Mouse (Mus musculus): ENCODE results near the gene Spata17. TPM values are rescaled to one million over a fixed set of nuclear protein-coding genes. Genes with fewer than 3 reads are reported as not detected.

Spata17 gene
- polyA plus RNA-seq, 1 experiment from 2014 or later: 1.2 TPM

- Histone ChIP-seq H3K36me3 (no peaks in the 10 kb centered on the region), H3K27me3 (no peaks in the 10 kb centered on the region), H3K4me1 (no peaks in the 10 kb centered on the region), H3K4me2 (no peak overlapping the region), H3K27ac (no peak overlapping the region), H3K9me3 (replicated peaks) (no peaks in the 10 kb centered on the region), H3K9ac (no peak overlapping the region), H3K4me3 (replicated peaks) (no peak overlapping the region)
- 68% methylated on average over 6 of the region's 6 CpGs for WGBS
- ATAC-seq (replicated peaks; ENCODE audit: low FRiP score): no peak
These were observed 97.2 kb downstream of the Spata17 start for GRCm38 (mm10) chr1:187118108-187118507.

GRCm38 (mm10) chr1:187113716-187114115 lies 101.5 kb downstream of the Spata17 start:
- Histone ChIP-seq H3K4me2 (no peak overlapping the region), H3K9me3 (replicated peaks) (no peaks in the 10 kb centered on the region), H3K27me3 (no peaks in the 10 kb centered on the region), H3K4me1 (no peaks in the 10 kb centered on the region), H3K9ac (no peak overlapping the region), H3K36me3 (no peaks in the 10 kb centered on the region), H3K27ac (no peak overlapping the region), H3K4me3 (replicated peaks) (no peak overlapping the region)
- no peak for ATAC-seq (replicated peaks; ENCODE audit: low FRiP score)
- WGBS: 70% methylated on average over 9 of the region's 9 CpGs

- Histone ChIP-seq H3K36me3 (no peaks in the 10 kb centered on the region), H3K27me3 (no peaks in the 10 kb centered on the region), H3K27ac (no peak overlapping the region), H3K9me3 (replicated peaks) (no peaks in the 10 kb centered on the region), H3K4me1 (no peaks in the 10 kb centered on the region), H3K9ac (no peak overlapping the region), H3K4me2 (no peak overlapping the region), H3K4me3 (replicated peaks) (no peak overlapping the region)
- 83% methylated on average over 4 of the region's 4 CpGs for WGBS
- ATAC-seq (replicated peaks; ENCODE audit: low FRiP score): no peak
These were observed 113.1 kb downstream of the Spata17 start for GRCm38 (mm10) chr1:187102130-187102529.

- no peaks in the 10 kb centered on the region for H3K9me3 ChIP-seq (replicated peaks)
- no peak for ATAC-seq (replicated peaks; ENCODE audit: low FRiP score)
- H3K4me2 ChIP-seq: no peak overlapping the region
- no peak overlapping the region for H3K4me3 ChIP-seq (replicated peaks)
- H3K27ac ChIP-seq: no peak overlapping the region
- WGBS: 67% methylated on average over 3 of the region's 3 CpGs
- no peaks in the 10 kb centered on the region for H3K36me3 ChIP-seq
- no peak overlapping the region for H3K9ac ChIP-seq
- H3K27me3 ChIP-seq: no peaks in the 10 kb centered on the region
- H3K4me1 ChIP-seq: no peaks in the 10 kb centered on the region
These were observed 114.1 kb downstream of the Spata17 start for GRCm38 (mm10) chr1:187101202-187101601.

- no peaks in the 10 kb centered on the region for H3K9me3 ChIP-seq (replicated peaks)
- H3K9ac ChIP-seq: no peak overlapping the region
- no peaks in the 10 kb centered on the region for H3K36me3 ChIP-seq
- H3K4me2 ChIP-seq: no peak overlapping the region
- ATAC-seq (replicated peaks; ENCODE audit: low FRiP score): no peak
- H3K4me3 ChIP-seq (replicated peaks): no peak overlapping the region
- no peaks in the 10 kb centered on the region for H3K4me1 ChIP-seq
- 60% methylated on average over 3 of the region's 3 CpGs for WGBS
- no peaks in the 10 kb centered on the region for H3K27me3 ChIP-seq
- no peak overlapping the region for H3K27ac ChIP-seq
These were observed 114.6 kb downstream of the Spata17 start for GRCm38 (mm10) chr1:187100624-187101023.

GRCm38 (mm10) chr1:187098285-187098684 lies 117.0 kb downstream of the Spata17 start:
- H3K27me3 ChIP-seq: no peaks in the 10 kb centered on the region
- no peak overlapping the region for H3K4me3 ChIP-seq (replicated peaks)
- no peak overlapping the region for H3K9ac ChIP-seq
- WGBS: 63% methylated on average over 6 of the region's 6 CpGs
- no peaks in the 10 kb centered on the region for H3K36me3 ChIP-seq
- no peak for ATAC-seq (replicated peaks; ENCODE audit: low FRiP score)
- H3K27ac ChIP-seq: no peak overlapping the region
- H3K4me2 ChIP-seq: no peak overlapping the region
- H3K9me3 ChIP-seq (replicated peaks): no peaks in the 10 kb centered on the region
- no peaks in the 10 kb centered on the region for H3K4me1 ChIP-seq

- WGBS: 73% methylated on average over 14 of the region's 14 CpGs
- no peak for ATAC-seq (replicated peaks; ENCODE audit: low FRiP score)
- no peak overlapping the region for H3K4me2 ChIP-seq
- no peak overlapping the region for H3K9ac ChIP-seq
- no peaks in the 10 kb centered on the region for H3K4me1 ChIP-seq
- H3K27me3 ChIP-seq: no peaks in the 10 kb centered on the region
- H3K36me3 ChIP-seq: no peaks in the 10 kb centered on the region
- H3K27ac ChIP-seq: no peak overlapping the region
- H3K4me3 ChIP-seq (replicated peaks): no peak overlapping the region
- H3K9me3 ChIP-seq (replicated peaks): no peaks in the 10 kb centered on the region
These were observed 122.7 kb downstream of the Spata17 start for GRCm38 (mm10) chr1:187092546-187092945.

- Histone ChIP-seq H3K9ac (no peak overlapping the region), H3K27ac (no peak overlapping the region), H3K4me1 (no peaks in the 10 kb centered on the region), H3K4me3 (replicated peaks) (no peak overlapping the region), H3K9me3 (replicated peaks) (no peaks in the 10 kb centered on the region), H3K36me3 (no peaks in the 10 kb centered on the region), H3K4me2 (no peak overlapping the region), H3K27me3 (no peaks in the 10 kb centered on the region)
- ATAC-seq (replicated peaks; ENCODE audit: low FRiP score): no peak
- WGBS: 55% methylated on average over 3 of the region's 3 CpGs
These were observed 126.4 kb downstream of the Spata17 start for GRCm38 (mm10) chr1:187088660-187089395.

GRCm38 (mm10) chr1:187086027-187086426 lies 129.2 kb downstream of the Spata17 start:
- WGBS: 69% methylated on average over 6 of the region's 6 CpGs
- no peak for ATAC-seq (replicated peaks; ENCODE audit: low FRiP score)
- H3K9ac ChIP-seq: no peak overlapping the region
- no peaks in the 10 kb centered on the region for H3K4me1 ChIP-seq
- H3K27ac ChIP-seq: no peak overlapping the region
- H3K9me3 ChIP-seq (replicated peaks): no peaks in the 10 kb centered on the region
- no peak overlapping the region for H3K4me2 ChIP-seq
- no peak overlapping the region for H3K4me3 ChIP-seq (replicated peaks)
- no peaks in the 10 kb centered on the region for H3K36me3 ChIP-seq
- no peaks in the 10 kb centered on the region for H3K27me3 ChIP-seq

- Histone ChIP-seq H3K4me2 (no peak overlapping the region), H3K27ac (no peak overlapping the region), H3K9ac (no peak overlapping the region), H3K9me3 (replicated peaks) (no peaks in the 10 kb centered on the region), H3K4me3 (replicated peaks) (no peak overlapping the region), H3K27me3 (no peaks in the 10 kb centered on the region), H3K36me3 (no peaks in the 10 kb centered on the region), H3K4me1 (no peaks in the 10 kb centered on the region)
- ATAC-seq (replicated peaks; ENCODE audit: low FRiP score): no peak
- WGBS: 36% methylated on average over 9 of the region's 9 CpGs
These were observed 137.9 kb downstream of the Spata17 start for GRCm38 (mm10) chr1:187077352-187077751.

- no peak for ATAC-seq (replicated peaks; ENCODE audit: low FRiP score)
- no peak overlapping the region for H3K4me2 ChIP-seq
- WGBS: 53% methylated on average over 3 of the region's 3 CpGs
- H3K36me3 ChIP-seq: no peaks in the 10 kb centered on the region
- no peak overlapping the region for H3K9ac ChIP-seq
- no peaks in the 10 kb centered on the region for H3K4me1 ChIP-seq
- no peaks in the 10 kb centered on the region for H3K9me3 ChIP-seq (replicated peaks)
- H3K4me3 ChIP-seq (replicated peaks): no peak overlapping the region
- no peak overlapping the region for H3K27ac ChIP-seq
- no peaks in the 10 kb centered on the region for H3K27me3 ChIP-seq
These were observed 138.3 kb downstream of the Spata17 start for GRCm38 (mm10) chr1:187077043-187077334.

GRCm38 (mm10) chr1:187076198-187077042 lies 138.8 kb downstream of the Spata17 start:
- H3K4me2 ChIP-seq: no peak overlapping the region
- no peak for ATAC-seq (replicated peaks; ENCODE audit: low FRiP score)
- no peak overlapping the region for H3K4me3 ChIP-seq (replicated peaks)
- no peaks in the 10 kb centered on the region for H3K9me3 ChIP-seq (replicated peaks)
- WGBS: 72% methylated on average over 3 of the region's 3 CpGs
- no peaks in the 10 kb centered on the region for H3K36me3 ChIP-seq
- H3K4me1 ChIP-seq: no peaks in the 10 kb centered on the region
- H3K27me3 ChIP-seq: no peaks in the 10 kb centered on the region
- no peak overlapping the region for H3K27ac ChIP-seq
- H3K9ac ChIP-seq: no peak overlapping the region

All from kidney, embryonic 15.5 days (tissue).